Mouse (Mus musculus) liver, embryonic 13.5 days (tissue): Measurements from ENCODE around the gene Gm17334. TPM values are rescaled to one million over a fixed set of nuclear protein-coding genes. Genes with fewer than 3 reads are reported as not detected.

Experiments used
- ATAC-seq: fragments of 200-750 bp; cut with Nextera tagmentation; 2 replicates; pipeline ENCODE4 v1.8.0; 2017; ENCODE audit warnings: low read depth, mild to moderate bottlenecking, moderate number of reproducible peaks, moderate library complexity
- DNase-seq: peaks from one replicate; pipeline ENCODE4 v3.0.0; 2022
- H3K27ac ChIP-seq: fragments of 300-500 bp; sonication (generic); 2 replicates; pipeline ENCODE4 v1.5.1; 2015; ENCODE audit warnings: moderate library complexity, mild to moderate bottlenecking, inconsistent platforms
- H3K27me3 ChIP-seq: fragments of 300-500 bp; sonication (generic); 2 replicates; pipeline ENCODE4 v1.6.1; 2015; ENCODE audit warnings: mild to moderate bottlenecking, inconsistent platforms
- H3K36me3 ChIP-seq: fragments of 300-500 bp; sonication (generic); 2 replicates; pipeline ENCODE4 v1.6.1; 2015; ENCODE audit warnings: mild to moderate bottlenecking, inconsistent platforms
- H3K4me1 ChIP-seq: fragments of 300-500 bp; sonication (generic); replicated peaks from 2 replicates; pipeline ENCODE4 v1.6.1; 2015; ENCODE audit warnings: inconsistent platforms
- H3K4me2 ChIP-seq: fragments of 300-500 bp; sonication (generic); 2 replicates; pipeline ENCODE4 v1.6.1; 2015; ENCODE audit warnings: inconsistent platforms, mild to moderate bottlenecking, moderate library complexity
- H3K4me3 ChIP-seq: fragments of 300-500 bp; sonication (generic); replicated peaks from 2 replicates; pipeline ENCODE4 v1.5.1; 2015; ENCODE audit warnings: mild to moderate bottlenecking, inconsistent platforms
- H3K9ac ChIP-seq: fragments of 300-500 bp; sonication (generic); 2 replicates; pipeline ENCODE4 v1.6.1; 2015; ENCODE audit warnings: mild to moderate bottlenecking, inconsistent platforms
- H3K9me3 ChIP-seq: fragments of 300-500 bp; sonication (generic); replicated peaks from 2 replicates; pipeline ENCODE4 v1.6.1; 2016; ENCODE audit warnings: inconsistent platforms
- WGBS: fragments of 180-500 bp; shearing (Covaris S2); methylation state at CpG from one replicate; pipeline ENCODE4 v1.1.7; 2015; ENCODE audit not compliant: insufficient replicate concordance; 5-methylcytosine and 5-hydroxymethylcytosine counted together
- polyA plus RNA-seq: library from polyadenylated mRNA; unstranded; fragments of >200 nt; fragmentation: Nextera tagmentation; extraction: Ambion mirVana; gene quantifications from 2 replicates; pipeline ENCODE4 v1.2.1, GENCODE M21; 2015

Gm17334 gene
- polyA plus RNA-seq, 1 experiment from 2014 or later, result not detected

GRCm38 (mm10) chr11:53810156-53810555 lies 37.2 kb upstream of the Gm17334 start:
- WGBS, result 30% methylated on average over 5 of the region's 5 CpGs

GRCm38 (mm10) chr11:53809354-53809753 lies 36.4 kb upstream of the Gm17334 start:
- H3K4me2 ChIP-seq, result no peak overlapping the region
- H3K9ac ChIP-seq, result no peak overlapping the region
- H3K27ac ChIP-seq, result no peak overlapping the region
- no peak for DNase-seq
- no peaks in the 10 kb centered on the region for H3K9me3 ChIP-seq
- H3K4me3 ChIP-seq, result no peak overlapping the region
- peaks cover 6% of the 10 kb centered on the region for H3K4me1 ChIP-seq
- ATAC-seq, result no peak
- no peaks in the 10 kb centered on the region for H3K27me3 ChIP-seq
- WGBS, result 40% methylated on average over 5 of the region's 5 CpGs
- no peaks in the 10 kb centered on the region for H3K36me3 ChIP-seq

More at GRCm38 (mm10) chr11:53810156-53810555, 37.2 kb upstream of the Gm17334 start:
- Histone ChIP-seq H3K36me3 (no peaks in the 10 kb centered on the region), H3K4me3 (no peak overlapping the region), H3K9ac (no peak overlapping the region), H3K9me3 (no peaks in the 10 kb centered on the region), H3K27me3 (no peaks in the 10 kb centered on the region), H3K4me1 (peaks cover 6% of the 10 kb centered on the region), H3K4me2 (no peak overlapping the region), H3K27ac (no peak overlapping the region)
- no peak for DNase-seq
- no peak for ATAC-seq

DNA sequence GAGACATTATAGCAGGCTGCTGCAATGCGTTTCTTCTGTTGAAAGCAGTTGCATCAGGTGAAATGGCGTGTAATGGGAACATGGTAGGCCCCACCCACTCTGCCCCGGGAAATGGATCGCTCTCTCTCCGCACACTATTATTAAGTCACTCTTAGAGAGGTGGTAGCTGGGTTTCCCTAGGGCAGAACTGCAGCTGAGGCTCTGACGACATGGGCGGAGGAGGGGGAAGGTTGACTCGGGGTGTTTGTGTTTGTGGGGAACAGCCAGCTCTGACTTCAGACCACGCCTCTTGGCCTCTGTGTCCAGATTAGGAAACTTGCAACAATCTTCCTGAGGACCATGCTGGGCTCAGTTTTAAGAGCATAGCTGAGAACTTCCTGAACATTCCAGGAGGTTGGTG lies 32.8 kb upstream of the Gm17334 start:
- Histone ChIP-seq H3K4me1 (peaks cover 12% of the 10 kb centered on the region), H3K27me3 (no peaks in the 10 kb centered on the region), H3K27ac (no peak overlapping the region), H3K4me2 (no peak overlapping the region), H3K36me3 (no peaks in the 10 kb centered on the region), H3K9ac (no peak overlapping the region), H3K9me3 (no peaks in the 10 kb centered on the region), H3K4me3 (no peak overlapping the region)
- DNase-seq, result no peak
- ATAC-seq, result no peak
- WGBS, result 52% methylated on average over 9 of the region's 9 CpGs

- no peaks in the 10 kb centered on the region for H3K27me3 ChIP-seq
- H3K4me3 ChIP-seq, result no peak overlapping the region
- no peak for DNase-seq
- no peak for ATAC-seq
- 66% methylated on average over 14 of the region's 14 CpGs for WGBS
- no peaks in the 10 kb centered on the region for H3K9me3 ChIP-seq
- no peaks in the 10 kb centered on the region for H3K36me3 ChIP-seq
- no peak overlapping the region for H3K27ac ChIP-seq
- no peak overlapping the region for H3K4me2 ChIP-seq
- H3K4me1 ChIP-seq, result peaks cover 12% of the 10 kb centered on the region
- no peak overlapping the region for H3K9ac ChIP-seq
Measured at GRCm38 (mm10) chr11:53804569-53805344, 31.8 kb upstream of the Gm17334 start.

- no peak for ATAC-seq
- DNase-seq, result no peak
- Histone ChIP-seq H3K4me2 (no peak overlapping the region), H3K36me3 (no peaks in the 10 kb centered on the region), H3K27me3 (no peaks in the 10 kb centered on the region), H3K9ac (no peak overlapping the region), H3K4me1 (peaks cover 12% of the 10 kb centered on the region), H3K9me3 (no peaks in the 10 kb centered on the region), H3K4me3 (no peak overlapping the region), H3K27ac (no peak overlapping the region)
- 53% methylated on average over 6 of the region's 6 CpGs for WGBS
Measured at GRCm38 (mm10) chr11:53803494-53803893, 30.5 kb upstream of the Gm17334 start.

DNA sequence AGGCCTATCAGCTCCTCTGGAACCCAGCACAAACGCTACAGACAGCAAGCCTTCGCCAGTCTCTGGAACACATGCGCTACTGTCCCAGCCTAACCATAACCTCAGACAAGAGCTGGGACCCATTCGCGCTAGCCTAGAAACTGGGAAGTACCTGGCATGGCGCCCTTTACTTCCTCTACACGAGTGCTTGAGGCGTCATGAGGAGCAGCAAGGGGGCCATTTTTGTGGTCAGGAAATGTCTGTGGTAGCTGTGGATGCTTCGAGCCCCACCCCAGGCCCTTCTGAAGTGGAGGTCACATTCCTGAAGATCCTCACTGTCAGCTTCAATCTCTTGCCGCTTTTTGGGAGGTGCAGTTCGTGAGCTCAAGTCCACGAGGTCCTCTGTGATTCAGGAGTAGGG lies 30.1 kb upstream of the Gm17334 start:
- Histone ChIP-seq H3K9ac (no peak overlapping the region), H3K9me3 (no peaks in the 10 kb centered on the region), H3K36me3 (no peaks in the 10 kb centered on the region), H3K27me3 (no peaks in the 10 kb centered on the region), H3K4me2 (no peak overlapping the region), H3K4me3 (no peak overlapping the region), H3K27ac (no peak overlapping the region), H3K4me1 (peaks cover 14% of the 10 kb centered on the region)
- DNase-seq, result no peak
- no peak for ATAC-seq
- 40% methylated on average over 12 of the region's 12 CpGs for WGBS

GRCm38 (mm10) chr11:53800975-53801374 lies 28.0 kb upstream of the Gm17334 start:
- no peak overlapping the region for H3K4me2 ChIP-seq
- H3K9me3 ChIP-seq, result no peaks in the 10 kb centered on the region
- H3K27ac ChIP-seq, result no peak overlapping the region
- no peaks in the 10 kb centered on the region for H3K27me3 ChIP-seq
- ATAC-seq (no peak), DNase-seq (no peak)
- no peaks in the 10 kb centered on the region for H3K36me3 ChIP-seq
- H3K4me3 ChIP-seq, result no peak overlapping the region
- no peak overlapping the region for H3K9ac ChIP-seq
- H3K4me1 ChIP-seq, result peaks cover 29% of the 10 kb centered on the region
- WGBS, result 68% methylated on average over 5 of the region's 5 CpGs

DNA sequence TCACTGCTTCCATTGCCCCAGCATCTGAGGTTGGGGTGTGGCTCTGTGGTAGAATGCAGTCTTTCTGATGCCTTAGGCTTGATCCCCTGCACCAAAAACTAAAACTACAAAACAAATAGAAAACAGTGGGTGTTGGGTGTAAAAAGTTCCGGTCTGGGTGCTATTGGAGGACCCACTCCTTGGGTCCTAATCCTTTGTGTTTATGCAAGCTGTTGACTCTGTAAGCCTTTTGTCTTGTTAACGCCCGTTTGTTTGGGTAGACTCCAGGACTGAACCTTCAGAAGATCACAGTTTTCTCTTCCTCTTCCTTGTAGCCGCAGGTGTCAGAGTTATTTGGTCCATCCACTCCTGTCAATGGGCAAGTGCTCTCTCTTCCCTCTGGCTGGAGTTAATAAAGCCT lies 27.0 kb upstream of the Gm17334 start:
- no peak for ATAC-seq
- H3K4me3 ChIP-seq, result no peak overlapping the region
- H3K9ac ChIP-seq, result no peak overlapping the region
- 57% methylated on average over 4 of the region's 4 CpGs for WGBS
- no peak for DNase-seq
- no peak overlapping the region for H3K4me2 ChIP-seq
- H3K9me3 ChIP-seq, result no peaks in the 10 kb centered on the region
- no peak overlapping the region for H3K27ac ChIP-seq
- H3K36me3 ChIP-seq, result no peaks in the 10 kb centered on the region
- no peaks in the 10 kb centered on the region for H3K27me3 ChIP-seq
- H3K4me1 ChIP-seq, result peaks cover 32% of the 10 kb centered on the region

DNA sequence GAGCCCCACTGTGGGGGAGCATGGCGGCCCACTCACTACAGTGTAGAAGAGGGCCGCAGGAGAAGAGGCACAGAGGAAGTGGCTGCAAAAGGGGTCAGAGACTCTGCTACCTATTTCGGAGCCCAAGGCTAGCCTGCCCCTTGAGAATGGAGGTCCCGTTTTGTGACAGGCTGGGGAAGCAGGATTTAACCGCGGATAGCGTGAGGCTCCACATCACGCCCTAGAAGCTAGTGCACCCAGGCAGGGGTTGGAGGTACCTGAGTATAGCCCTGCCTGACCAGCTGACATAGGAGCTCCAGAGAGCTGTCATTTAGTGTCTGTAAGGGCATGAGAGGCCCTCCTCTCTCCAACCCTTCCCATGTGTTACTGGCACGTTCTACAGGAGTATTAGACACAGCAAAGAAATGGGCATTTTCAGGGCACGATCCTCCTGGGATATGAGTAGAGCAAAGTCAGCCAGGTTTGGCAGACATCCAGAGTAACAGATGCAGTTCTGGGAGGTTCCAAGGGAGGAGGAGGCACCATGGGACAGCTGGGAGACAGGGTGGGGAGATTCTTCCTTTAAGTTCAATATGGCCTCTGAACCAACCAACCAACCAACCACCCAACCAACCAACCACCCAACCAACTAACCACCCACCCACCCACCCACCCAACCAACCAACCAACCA lies 25.2 kb upstream of the Gm17334 start:
- 69% methylated on average over 10 of the region's 10 CpGs for WGBS
- Histone ChIP-seq H3K36me3 (no peaks in the 10 kb centered on the region), H3K27ac (no peak overlapping the region), H3K9me3 (no peaks in the 10 kb centered on the region), H3K9ac (no peak overlapping the region), H3K4me2 (no peak overlapping the region), H3K4me3 (no peak overlapping the region), H3K27me3 (no peaks in the 10 kb centered on the region), H3K4me1 (peaks cover 43% of the 10 kb centered on the region)
- DNase-seq (no peak), ATAC-seq (no peak)

GRCm38 (mm10) chr11:53797386-53797920 lies 24.5 kb upstream of the Gm17334 start:
- no peak overlapping the region for H3K9ac ChIP-seq
- no peak overlapping the region for H3K4me2 ChIP-seq
- no peaks in the 10 kb centered on the region for H3K9me3 ChIP-seq
- DNase-seq (no peak), ATAC-seq (no peak)
- no peaks in the 10 kb centered on the region for H3K27me3 ChIP-seq
- peaks cover 41% of the 10 kb centered on the region for H3K4me1 ChIP-seq
- H3K27ac ChIP-seq, result peak overlapping the region; percentile 86; the same call in 1 of the 2 replicates
- no peak overlapping the region for H3K4me3 ChIP-seq
- 63% methylated on average over 6 of the region's 6 CpGs for WGBS
- no peaks in the 10 kb centered on the region for H3K36me3 ChIP-seq

GRCm38 (mm10) chr11:53796409-53797151 lies 23.6 kb upstream of the Gm17334 start:
- H3K4me1 ChIP-seq, result peaks cover 41% of the 10 kb centered on the region
- H3K9ac ChIP-seq, result no peak overlapping the region
- H3K4me2 ChIP-seq, result peak overlapping the region; percentile 29
- H3K9me3 ChIP-seq, result no peaks in the 10 kb centered on the region
- peak overlapping the region; percentile 86 for H3K27ac ChIP-seq
- peak; percentile 13 for ATAC-seq
- no peak for DNase-seq
- no peak overlapping the region for H3K4me3 ChIP-seq
- no peaks in the 10 kb centered on the region for H3K27me3 ChIP-seq
- H3K36me3 ChIP-seq, result no peaks in the 10 kb centered on the region
- 48% methylated on average over 12 of the region's 12 CpGs for WGBS
